Mouse (Mus musculus) ES-E14 (cell line): ENCODE data around the gene Atl1. TPM values are rescaled to one million over a fixed set of nuclear protein-coding genes. Genes with fewer than 3 reads are reported as not detected.

Experiments used
- DNase-seq: peaks from one replicate; pipeline ENCODE4 v3.0.0-alpha.2; 2013; ENCODE audit warnings: low read depth, low spot score
- H3K27ac ChIP-seq: 2 replicates; pipeline ENCODE4 v1.5.1; 2012; ENCODE audit warnings: low read depth, mild to moderate bottlenecking, low read length, moderate library complexity, mixed read lengths; ENCODE audit not compliant: poor library complexity, insufficient read depth, severe bottlenecking
- H3K36me3 ChIP-seq: 2 replicates; pipeline ENCODE4 v1.6.1; 2012; ENCODE audit warnings: mild to moderate bottlenecking, low read length, moderate library complexity, mixed read lengths; ENCODE audit not compliant: control insufficient read depth, poor library complexity, insufficient read depth, severe bottlenecking
- H3K4me1 ChIP-seq, 2 experiments: fragments of 150-350 bp in 1 of 2; sonication (generic) in 1 of 2; 2 replicates each; pipeline ENCODE4 v1.6.1; 2012; ENCODE audit warnings: low read length in 2 of 2, mild to moderate bottlenecking in 1 of 2, mixed read lengths in 1 of 2; ENCODE audit not compliant: control insufficient read depth in 2 of 2, insufficient read depth in 2 of 2, poor library complexity in 1 of 2
- H3K4me3 ChIP-seq, 2 experiments: fragments of 150-350 bp in 1 of 2; sonication (generic) in 1 of 2; 2 replicates each; pipeline ENCODE4 v1.5.1; 2012; ENCODE audit warnings: low read length in 2 of 2, low read depth in 1 of 2, mild to moderate bottlenecking in 1 of 2, mixed read lengths in 1 of 2; ENCODE audit not compliant: insufficient read depth in 1 of 2, poor library complexity in 1 of 2, severe bottlenecking in 1 of 2
- H3K9ac ChIP-seq: 2 replicates; pipeline ENCODE4 v1.6.1; 2012; ENCODE audit warnings: low read depth, mild to moderate bottlenecking, low read length, mixed read lengths; ENCODE audit not compliant: poor library complexity, insufficient read depth, severe bottlenecking
- H3K9me3 ChIP-seq: fragments of 150-350 bp; sonication (generic); 2 replicates; pipeline ENCODE4 v1.6.1; 2012; ENCODE audit warnings: low read depth, mild to moderate bottlenecking, low read length; ENCODE audit not compliant: control insufficient read depth, insufficient read depth
- CHD2 ChIP-seq: IDR thresholded peaks from 2 replicates; pipeline ENCODE4 v1.6.1; 2014; ENCODE audit warnings: mild to moderate bottlenecking, low read depth, low read length, inconsistent platforms
- HCFC1 ChIP-seq: IDR thresholded peaks from 2 replicates; pipeline ENCODE4 v1.6.1; 2012; ENCODE audit warnings: low read length, inconsistent platforms, borderline replicate concordance; ENCODE audit not compliant: insufficient read depth
- MAFK ChIP-seq: IDR thresholded peaks from 2 replicates; pipeline ENCODE4 v1.6.1; 2014; ENCODE audit warnings: mild to moderate bottlenecking, low read depth, low read length, inconsistent platforms; ENCODE audit not compliant: insufficient read depth
- ZC3H11A ChIP-seq: IDR thresholded peaks from 2 replicates; pipeline ENCODE4 v1.6.1; 2012; ENCODE audit warnings: low read depth, mild to moderate bottlenecking, inconsistent platforms, low read length, borderline replicate concordance
- ZNF384 ChIP-seq: IDR thresholded peaks from 2 replicates; pipeline ENCODE4 v1.6.1; 2012; ENCODE audit warnings: low read depth, low read length, inconsistent platforms
- in situ Hi-C, 2 experiments: fragments of 600-800 bp; cut with MboI; formaldehyde crosslinking; loops; one replicate each; pipeline ENCODE4 v1.15.1; 2025; ENCODE audit warnings: low sequenced_read_pairs in 2 of 2, inconsistent platforms in 1 of 2; ENCODE audit not compliant: unreplicated experiment in 2 of 2
- total RNA-seq: library from RNA; depleted of rRNA; stranded (reverse); fragments of 300-350 nt; gene quantifications from 2 replicates; pipeline ENCODE4 v1.2.3, GENCODE M21; 2012

The Atl1 gene
- total RNA-seq, 1 experiment, result 2.5 TPM

- DNase-seq, result no peak
Observed at GRCm38 (mm10) chr12:69856398-69856797, 36.0 kb upstream of the Atl1 start.

DNA sequence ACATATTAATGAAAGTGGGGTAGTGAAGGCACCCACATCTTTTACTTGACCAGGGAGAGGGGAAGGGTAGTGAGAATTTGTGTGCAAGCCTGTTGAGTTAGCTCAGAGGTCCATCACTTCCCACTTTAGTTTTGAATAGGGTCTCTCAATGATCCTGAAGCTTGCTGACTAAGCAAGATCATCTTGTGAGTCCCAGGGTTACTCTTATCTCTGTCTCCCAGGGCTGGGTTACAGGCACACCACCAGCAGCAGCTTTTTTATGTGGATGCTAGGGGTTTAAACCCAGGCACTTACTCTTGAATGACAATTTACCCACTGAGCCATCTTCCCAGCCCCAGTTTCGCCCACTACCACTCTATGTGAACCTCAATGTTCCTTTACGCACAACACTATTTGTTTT is 34.8 kb upstream of the Atl1 start:
- Histone ChIP-seq H3K4me3 (no peak overlapping the region), H3K9me3 (no peaks in the 10 kb centered on the region), H3K27ac (no peak overlapping the region), H3K9ac (no peak overlapping the region), H3K36me3 (no peaks in the 10 kb centered on the region), H3K4me1 (peaks cover under 1 to 6% of the 10 kb centered on the region in 2 experiments; a peak in 1 of 4 replicates)
- TF ChIP-seq CHD2 (no peak), HCFC1 (no peak), ZC3H11A (no peak), ZNF384 (no peak), MAFK (0 out of 2 replicates have a peak, but pooled peaks have one; percentile 21)
- no peak for DNase-seq
- in situ Hi-C loops, result no loop called here

More at GRCm38 (mm10) chr12:69856398-69856797, 36.0 kb upstream of the Atl1 start:
- in situ Hi-C loops, result no loop called here
- no peaks in the 10 kb centered on the region for H3K9me3 ChIP-seq
- H3K27ac ChIP-seq, result no peak overlapping the region
- H3K9ac ChIP-seq, result no peak overlapping the region
- H3K4me1 ChIP-seq, result peaks cover 1 to 6% of the 10 kb centered on the region in 2 experiments; a peak in 1 of 4 replicates
- peaks cover 2% of the 10 kb centered on the region; the same call in 1 of the 2 replicates for H3K36me3 ChIP-seq
- H3K4me3 ChIP-seq, result no peak overlapping the region
- TF ChIP-seq MAFK (no peak), ZNF384 (no peak), CHD2 (no peak), ZC3H11A (no peak), HCFC1 (no peak)

GRCm38 (mm10) chr12:69858847-69859246 is 33.6 kb upstream of the Atl1 start:
- H3K27ac ChIP-seq, result no peak overlapping the region
- H3K9me3 ChIP-seq, result no peaks in the 10 kb centered on the region
- H3K9ac ChIP-seq, result no peak overlapping the region
- H3K4me3 ChIP-seq, result no peak overlapping the region
- in situ Hi-C loops, result no loop called here
- H3K36me3 ChIP-seq, result no peaks in the 10 kb centered on the region
- peaks cover 0 to 3% of the 10 kb centered on the region in 2 experiments; a peak in 1 of 4 replicates for H3K4me1 ChIP-seq
- no peak for TF ChIP-seq MAFK
- TF ChIP-seq ZC3H11A, result no peak
- TF ChIP-seq ZNF384, result no peak
- no peak for TF ChIP-seq CHD2
- TF ChIP-seq HCFC1, result no peak
- no peak for DNase-seq

DNA sequence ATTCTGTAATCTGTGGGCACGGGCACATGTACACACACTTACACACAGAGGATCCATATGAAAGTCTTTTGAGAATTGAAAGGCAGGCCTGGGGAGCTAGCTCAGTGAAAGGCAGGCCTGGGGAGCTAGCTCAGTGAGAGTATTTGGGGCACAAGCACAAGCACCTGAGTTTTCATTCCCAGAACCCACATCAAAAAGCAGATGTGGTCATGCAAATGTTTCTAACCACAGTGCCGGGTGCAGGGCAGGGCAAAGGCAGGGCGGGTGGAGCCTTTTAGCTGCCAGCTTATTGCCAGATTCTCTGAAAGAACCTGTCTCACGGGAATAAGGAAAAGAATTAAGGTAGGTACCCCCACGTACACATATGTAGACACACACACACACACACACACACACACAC is 28.9 kb upstream of the Atl1 start:
- in situ Hi-C loops, result no loop called here
- no peak overlapping the region for H3K27ac ChIP-seq
- H3K36me3 ChIP-seq, result no peaks in the 10 kb centered on the region; the same call in 1 of the 2 replicates
- H3K9me3 ChIP-seq, result no peaks in the 10 kb centered on the region
- no peak overlapping the region for H3K4me3 ChIP-seq
- no peak for DNase-seq
- H3K9ac ChIP-seq, result no peak overlapping the region
- no peak for TF ChIP-seq MAFK
- TF ChIP-seq CHD2, result no peak
- no peak for TF ChIP-seq ZNF384
- no peak for TF ChIP-seq HCFC1
- no peak for TF ChIP-seq ZC3H11A
- H3K4me1 ChIP-seq, result peaks cover 0 to 3% of the 10 kb centered on the region in 2 experiments; a peak in 1 of 4 replicates

DNA sequence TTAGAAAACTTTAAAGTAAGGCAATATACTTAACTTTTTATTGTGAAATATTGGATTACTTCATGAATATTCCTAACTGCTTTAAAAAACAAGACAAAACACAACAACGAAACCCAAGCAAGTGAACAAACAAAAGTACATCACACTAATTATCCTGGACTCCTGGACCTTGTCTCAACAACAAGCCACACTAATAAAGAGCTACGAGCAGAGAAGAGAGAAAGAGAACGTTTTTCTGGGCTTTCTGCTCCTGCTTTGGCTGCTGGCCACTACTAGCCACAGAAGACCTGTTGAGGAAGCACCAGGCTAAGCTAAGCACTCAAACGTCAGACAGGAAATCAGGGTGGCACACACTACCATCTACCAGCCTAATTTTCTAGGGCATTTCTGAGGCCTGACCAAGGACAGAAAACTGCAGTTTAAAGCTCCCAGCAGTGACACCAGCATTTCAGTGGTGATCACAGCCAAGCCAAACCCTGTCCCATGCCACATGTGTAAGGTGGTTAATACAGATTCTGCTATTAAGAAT is 28.2 kb upstream of the Atl1 start:
- Histone ChIP-seq H3K27ac (no peak overlapping the region), H3K36me3 (no peaks in the 10 kb centered on the region; the same call in 1 of the 2 replicates), H3K9ac (no peak overlapping the region), H3K4me3 (no peak overlapping the region), H3K4me1 (peaks cover 0 to 3% of the 10 kb centered on the region in 2 experiments; a peak in 1 of 4 replicates), H3K9me3 (no peaks in the 10 kb centered on the region)
- DNase-seq, result no peak
- TF ChIP-seq CHD2, result no peak
- TF ChIP-seq MAFK, result no peak
- TF ChIP-seq HCFC1, result no peak
- no peak for TF ChIP-seq ZNF384
- TF ChIP-seq ZC3H11A, result no peak
- in situ Hi-C loops, result no loop called here
